Mouse (Mus musculus): ENCODE results near the gene Defb25.
"Not testable (repeated sequence)": the region's sequence is repeated elsewhere in the genome, so short reads cannot be mapped to it uniquely, and the experiment has no call there.

DNA sequence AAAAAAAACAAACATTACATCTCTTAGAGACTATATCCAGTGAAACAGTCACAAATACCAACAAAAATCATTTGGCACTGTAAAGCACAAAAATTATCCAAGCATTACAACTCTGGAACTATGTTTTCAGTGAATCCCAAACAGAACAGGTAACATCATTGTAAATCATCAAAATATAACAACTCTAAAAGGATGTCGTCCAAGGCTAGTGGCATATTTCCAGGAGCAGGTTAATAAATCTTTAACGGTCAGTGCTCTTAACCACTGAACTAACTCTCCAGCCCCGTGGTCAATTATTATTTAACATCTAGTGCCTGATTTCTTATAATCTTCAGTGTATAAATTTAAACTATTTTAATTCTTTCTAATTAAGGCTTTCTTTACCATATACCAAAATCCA is 43.3 kb upstream of the Defb25 start:
- TF ChIP-seq GATA1, TAL1 (IDR thresholded peaks at IDR 0.05; ENCODE audit: low read length): not testable (repeated sequence)
